Mouse (Mus musculus): ENCODE measurements around the gene Sfxn2.

Sfxn2 gene

GRCm38 (mm10) chr19:46631637-46632036 is 58.5 kb downstream of the Sfxn2 start:
- DNase-seq: no peak

DNA sequence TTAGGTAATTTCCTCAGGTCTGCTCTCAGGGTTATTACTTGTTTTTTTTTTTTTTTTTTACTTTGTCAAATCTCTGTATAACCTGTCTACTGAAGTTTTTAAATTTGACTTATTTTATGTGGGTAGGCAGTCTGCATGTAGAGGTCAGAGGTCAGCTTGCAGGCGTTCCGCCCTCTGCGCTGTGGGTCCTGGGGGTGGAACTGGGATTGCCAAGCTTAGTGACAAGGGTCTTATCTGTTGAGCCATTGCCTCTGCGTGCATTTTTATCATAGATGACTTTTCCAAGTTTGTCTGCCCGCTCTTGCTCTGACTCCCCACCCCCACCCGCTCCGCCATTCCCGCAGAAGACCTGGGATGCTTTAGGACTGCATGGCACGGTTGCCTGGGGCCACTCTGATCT is 62.6 kb downstream of the Sfxn2 start:
- no peak for DNase-seq

DNA sequence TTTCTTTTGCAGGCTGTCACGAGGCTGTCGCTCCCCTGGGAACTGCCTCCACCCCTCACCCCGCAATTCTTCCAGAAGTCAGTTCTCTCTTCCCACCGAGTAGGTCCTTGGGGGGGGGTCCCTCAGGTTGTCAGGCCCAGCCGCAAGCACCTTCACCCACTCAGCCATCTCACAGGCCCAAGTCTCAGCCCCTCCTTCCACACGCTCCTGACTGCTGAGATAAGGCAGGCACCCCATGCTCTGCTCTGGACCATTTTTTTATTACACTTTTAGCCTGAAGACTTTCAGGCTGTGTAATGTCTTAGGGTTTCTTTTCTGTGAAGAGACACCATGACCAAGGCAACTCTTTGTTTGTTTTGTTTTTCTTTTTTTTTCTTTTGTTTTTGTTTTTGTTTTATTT is 64.4 kb downstream of the Sfxn2 start:
- no peak for DNase-seq

- no peak for DNase-seq
Observed at GRCm38 (mm10) chr19:46639053-46639452, 65.9 kb downstream of the Sfxn2 start.

DNA sequence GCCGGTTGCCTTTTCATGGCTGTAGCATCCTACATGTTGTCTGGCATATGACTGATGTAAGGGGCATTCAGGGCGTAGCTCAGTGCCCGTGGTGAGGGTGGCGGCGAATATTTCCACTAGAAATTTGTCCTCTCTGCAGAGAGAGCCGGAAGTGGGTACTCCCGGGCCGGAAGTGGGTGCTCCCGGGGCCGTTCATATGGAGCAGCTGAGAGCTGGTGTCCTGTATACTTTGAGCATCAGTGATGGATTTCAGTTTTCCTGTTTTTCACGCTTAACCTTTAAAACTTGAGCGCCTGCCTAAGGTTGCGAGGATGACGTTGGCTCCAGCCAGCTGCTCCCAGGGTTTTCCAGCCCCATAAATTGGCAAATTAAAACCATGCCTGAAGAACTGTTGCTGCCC is 66.3 kb downstream of the Sfxn2 start:
- no peak for DNase-seq

- DNase-seq: no peak
Observed at GRCm38 (mm10) chr19:46640780-46641179, 67.6 kb downstream of the Sfxn2 start.

GRCm38 (mm10) chr19:46641420-46642085 is 68.4 kb downstream of the Sfxn2 start:
- peak in 1 of 2 experiments; percentile 39 for DNase-seq

DNA sequence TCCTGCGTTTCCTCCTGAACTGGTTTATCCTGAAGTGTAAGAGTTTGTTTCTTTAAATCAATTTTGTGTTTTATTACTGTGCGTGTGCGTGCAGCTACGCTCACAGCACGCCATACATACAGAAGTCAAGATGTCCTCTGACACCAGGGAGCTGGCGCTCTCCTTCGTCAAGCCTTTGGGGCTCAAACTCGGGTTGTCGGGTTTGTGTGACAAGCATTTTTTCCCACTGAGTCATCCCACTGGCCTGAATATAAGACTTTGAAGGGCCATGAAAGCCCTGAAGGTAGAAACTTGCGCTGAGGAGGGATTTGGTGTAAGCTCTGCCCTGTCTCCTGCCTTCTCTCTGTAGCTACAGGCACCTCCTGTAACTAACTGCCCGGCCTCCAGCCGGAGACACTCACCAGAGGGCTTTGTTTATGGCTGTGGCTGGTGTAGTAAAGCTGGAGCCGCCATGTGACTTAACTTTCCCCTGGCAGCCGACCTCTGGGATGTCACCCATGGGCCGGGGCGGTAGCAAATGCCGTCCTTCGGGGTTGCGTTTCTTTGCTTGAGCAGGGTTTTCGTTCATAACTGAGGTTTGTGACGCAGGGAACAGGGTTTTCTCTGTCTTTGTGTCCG is 69.1 kb downstream of the Sfxn2 start:
- no peak for DNase-seq

DNA sequence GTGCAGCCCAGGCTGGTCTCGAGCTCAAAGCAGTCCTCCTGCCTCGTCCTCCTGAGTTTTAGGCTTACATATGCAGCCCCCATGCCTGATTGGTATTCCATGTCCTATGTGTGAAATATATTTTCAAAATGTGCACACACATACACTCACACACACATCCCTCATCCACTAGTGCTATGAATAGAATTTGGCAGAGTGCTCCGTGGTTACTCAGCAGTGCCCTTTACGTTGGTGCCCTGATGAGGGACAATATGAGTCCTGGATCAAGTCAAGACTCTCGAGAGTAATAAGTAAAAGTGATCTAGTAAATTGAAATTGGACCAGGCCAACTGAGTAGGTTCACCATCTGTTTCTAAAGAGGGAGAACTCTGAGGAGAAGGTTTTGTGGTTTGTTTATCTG is 70.1 kb downstream of the Sfxn2 start:
- DNase-seq: peak; percentile 37 to 44

- no peak for DNase-seq
Observed at GRCm38 (mm10) chr19:46644343-46644792, 71.2 kb downstream of the Sfxn2 start.

DNA sequence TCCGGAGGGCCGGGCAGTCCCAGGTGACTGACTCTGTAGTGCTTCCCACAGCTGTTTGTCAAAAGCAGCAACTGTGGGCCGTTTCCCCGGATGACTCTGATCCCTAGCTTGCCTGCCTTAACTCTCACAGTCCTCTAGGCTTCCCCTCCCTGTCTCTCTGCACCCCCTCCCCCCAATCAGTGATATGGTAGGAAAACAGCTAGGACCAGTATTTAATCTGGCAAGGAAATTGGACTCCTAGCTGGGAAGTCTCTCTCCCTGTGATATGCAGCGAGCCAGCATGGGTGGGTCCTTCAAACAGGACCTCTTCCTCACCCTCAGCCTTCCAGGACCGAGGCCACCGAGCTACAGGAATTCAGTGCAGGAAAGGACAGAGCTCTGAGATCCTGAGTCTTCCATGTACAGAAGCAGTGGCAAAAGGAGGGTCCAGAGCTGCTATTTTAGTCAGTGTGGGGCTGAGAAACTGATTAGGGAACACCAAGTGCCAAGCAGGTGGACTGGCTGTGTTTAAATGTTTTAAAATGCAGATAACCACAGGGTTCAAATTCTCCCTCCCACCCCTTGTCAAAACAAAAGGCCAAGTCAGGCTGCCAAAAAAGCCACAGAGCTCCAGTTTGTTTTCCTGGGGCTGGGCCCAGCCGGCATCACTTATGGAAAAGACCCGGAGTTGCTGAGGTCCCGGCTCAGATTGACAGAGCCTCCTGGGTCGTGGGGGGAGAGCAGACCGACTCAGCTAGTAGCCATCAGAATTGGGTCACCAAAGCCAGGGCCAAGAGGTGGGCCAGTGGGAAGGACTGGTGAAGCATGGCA is 71.8 kb downstream of the Sfxn2 start:
- peak; percentile 36 to 57 for DNase-seq

- no peak for DNase-seq
Observed at GRCm38 (mm10) chr19:46646041-46646481, 72.9 kb downstream of the Sfxn2 start.

GRCm38 (mm10) chr19:46647254-46647653 is 74.1 kb downstream of the Sfxn2 start:
- DNase-seq: no peak

Measured in cerebellum, postnatal 25 days (tissue).